Mouse (Mus musculus) erythroblast, embryonic 14.5 days (primary cell): ENCODE data around the gene Amigo3.

Experiments
- GATA1 ChIP-seq: IDR thresholded peaks from 2 replicates; pipeline ENCODE4 v1.6.1; 2012; ENCODE audit warnings: low read length, inconsistent platforms, mixed read lengths
- TAL1 ChIP-seq: IDR thresholded peaks from 3 replicates; pipeline ENCODE4 v1.6.1; 2012; ENCODE audit warnings: low read length, inconsistent platforms, mixed read lengths

GRCm38 (mm10) chr9:108035331-108036156, 17.4 kb upstream of the Amigo3 start:
- TF ChIP-seq GATA1, result no peak
- TF ChIP-seq TAL1, result no peak
